ENCODE assay signal across 9 mouse cellular contexts in the genomic region with DNA sequence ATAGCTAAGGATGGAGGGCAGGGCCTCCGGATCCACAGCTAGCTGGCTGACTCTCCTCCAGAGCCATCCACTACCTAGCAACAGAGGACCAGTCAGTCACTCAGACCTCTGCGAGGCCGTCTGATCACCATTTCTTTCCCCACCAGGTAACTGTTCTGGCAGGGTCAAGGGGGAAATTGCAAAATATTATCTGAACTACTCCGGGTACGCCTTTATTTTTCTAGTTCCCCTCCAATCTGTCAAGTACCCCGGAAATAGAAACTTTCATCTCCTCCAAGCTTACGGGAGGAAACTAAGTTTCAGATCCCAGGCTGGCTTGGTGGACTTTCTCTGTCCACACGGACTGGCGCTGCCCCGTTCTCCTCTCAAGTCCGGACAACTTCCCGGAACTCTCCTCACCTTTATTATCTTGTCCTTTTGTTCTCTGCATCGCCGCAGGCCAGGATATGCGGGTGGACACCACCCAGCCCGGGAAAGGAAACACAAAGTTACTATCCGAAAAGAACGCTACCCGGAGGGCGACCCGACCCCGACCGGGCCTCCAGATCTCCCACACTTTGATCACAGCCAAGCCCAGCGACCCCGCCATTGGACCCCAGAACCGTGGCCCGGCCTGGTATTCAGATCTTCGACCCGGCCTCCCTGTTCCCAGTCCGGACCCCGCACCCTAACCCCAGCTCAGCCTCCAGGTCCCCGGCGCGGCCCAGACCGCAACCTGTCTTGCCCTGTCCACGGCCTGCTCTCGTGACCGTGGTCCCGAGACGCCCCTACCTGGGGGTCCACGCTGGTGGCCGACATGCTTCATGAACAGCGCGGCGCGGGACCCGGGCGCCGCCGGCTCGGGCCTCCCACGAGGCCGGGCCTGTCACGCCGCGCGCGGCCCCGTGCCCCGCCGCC. TPM values are rescaled to one million over a fixed set of nuclear protein-coding genes. Genes with fewer than 3 reads are reported as not detected.
DNase-seq lines count a peak whose midpoint lies in the region; ATAC-seq lines count a peak whose summit lies in the region.
"Had no signal": no experiment of that assay in that cellular context is flagged by ENCODE, and none has a peak within 500 bp of the region (broad histone marks: within the 10 kb centered on the region; RNA-seq: fewer than 3 reads in every experiment).

No protein-coding gene starts in this region.

- no peaks in the 10 kb centered on the region for H3K9me3 ChIP-seq in heart, embryonic 14.5 days (ENCODE audit: control insufficient read depth, low read length)
- H3K9me3 ChIP-seq in limb, embryonic 15.5 days: no peaks in the 10 kb centered on the region
- H3K9me3 ChIP-seq in midbrain, embryonic 14.5 days (ENCODE audit: control insufficient read depth, low read length): no peaks in the 10 kb centered on the region

- peak; percentile 21 for ATAC-seq in common myeloid progenitor, adult 5-6 weeks (replicated peaks; ENCODE audit: low read depth, poor library complexity, severe bottlenecking)
- ATAC-seq in heart, embryonic 14.5 days (ENCODE audit: insufficient number of reproducible peaks, insufficient read depth, low FRiP score, low read depth): peak; percentile 45
- peak; percentile 53 for ATAC-seq in limb, embryonic 15.5 days (ENCODE audit: insufficient number of reproducible peaks, low FRiP score, low TSS enrichment, low read depth)
- peak; percentile 74 for ATAC-seq in midbrain, embryonic 14.5 days (ENCODE audit: low FRiP score, low TSS enrichment)

- peaks cover 36% of the 10 kb centered on the region for H3K36me3 ChIP-seq in heart, embryonic 14.5 days (ENCODE audit: control insufficient read depth, insufficient read depth, low read length)
- peaks cover 26% of the 10 kb centered on the region for H3K36me3 ChIP-seq in limb, embryonic 15.5 days
- peaks cover 34% of the 10 kb centered on the region for H3K36me3 ChIP-seq in midbrain, embryonic 14.5 days (ENCODE audit: control insufficient read depth, insufficient read depth, low read length)

- peak overlapping the region; percentile 87 to 92 for H3K4me3 ChIP-seq in heart, embryonic 14.5 days (ENCODE audit: control insufficient read depth in 1 of 2, insufficient read depth in 1 of 2, low read depth in 1 of 2, low read length in 2 of 2)
- peak overlapping the region; percentile 100 for H3K4me3 ChIP-seq in limb, embryonic 15.5 days
- H3K4me3 ChIP-seq in midbrain, embryonic 14.5 days (replicated peaks; ENCODE audit: low read depth, low read length): peak overlapping the region; percentile 98

- H3K27ac ChIP-seq in heart, embryonic 14.5 days (replicated peaks in 1 of 2; ENCODE audit: control insufficient read depth in 1 of 2, insufficient read depth in 1 of 2, low read depth in 2 of 2, low read length in 2 of 2): peak overlapping the region; percentile 36 to 72
- H3K27ac ChIP-seq in limb, embryonic 15.5 days: peak overlapping the region; percentile 76
- H3K27ac ChIP-seq in midbrain, embryonic 14.5 days (replicated peaks; ENCODE audit: low read depth, low read length): peak overlapping the region; percentile 70

- WGBS in heart, embryonic 14.5 days: under 1% methylated on average over 60 of the region's 61 CpGs
- WGBS in limb, embryonic 15.5 days: under 1% methylated on average over 61 of the region's 61 CpGs
- whole genome bisulfite sequencing in midbrain, embryonic 14.5 days: 1% methylated on average over 61 of the region's 61 CpGs

- H3K4me2 ChIP-seq in heart, embryonic 14.5 days (ENCODE audit: low read length): peak overlapping the region; percentile 70
- peak overlapping the region; percentile 71 for H3K4me2 ChIP-seq in limb, embryonic 15.5 days
- peak overlapping the region; percentile 93 for H3K4me2 ChIP-seq in midbrain, embryonic 14.5 days (ENCODE audit: low read length)

- peaks cover 2 to 20% of the 10 kb centered on the region in 2 experiments for H3K4me1 ChIP-seq in heart, embryonic 14.5 days (ENCODE audit: control insufficient read depth in 2 of 2, insufficient read depth in 2 of 2, low read length in 2 of 2)
- H3K4me1 ChIP-seq in limb, embryonic 15.5 days: peaks cover 20% of the 10 kb centered on the region
- H3K4me1 ChIP-seq in midbrain, embryonic 14.5 days (ENCODE audit: control insufficient read depth, insufficient read depth, low read length): peaks cover 9% of the 10 kb centered on the region; the same call in 1 of the 2 replicates

- DNase-seq in spleen, adult 18-20 months: peak; percentile 34 to 45
- DNase-seq in spleen, adult 12 weeks (ENCODE audit: low spot score): no peak
- DNase-seq in midbrain, embryonic 14.5 days: no peak
- DNase-seq in thymus, postnatal 0 days (ENCODE audit: low spot score): peak; percentile 6
- no peak for DNase-seq in cerebellum, adult 9-11 months

- H3K27me3 ChIP-seq in heart, embryonic 14.5 days (ENCODE audit: control insufficient read depth, insufficient read depth, low read length): no peaks in the 10 kb centered on the region
- H3K27me3 ChIP-seq in limb, embryonic 15.5 days: no peaks in the 10 kb centered on the region
- H3K27me3 ChIP-seq in midbrain, embryonic 14.5 days (ENCODE audit: control insufficient read depth, insufficient read depth, low read length): no peaks in the 10 kb centered on the region

- peak overlapping the region; percentile 99 for H3K9ac ChIP-seq in heart, embryonic 14.5 days (ENCODE audit: low read length)
- H3K9ac ChIP-seq in limb, embryonic 15.5 days: peak overlapping the region; percentile 100
- peak overlapping the region; percentile 95 for H3K9ac ChIP-seq in midbrain, embryonic 14.5 days (replicated peaks; ENCODE audit: low read length)

RNA-seq across cellular contexts. Expression of a gene that starts 0.6 kb away (rescaled TPM):
- total RNA-seq in common myeloid progenitor, adult 5-6 weeks (2017): 34.4 and 41.8 TPM in 2 replicates
- 42.6 and 45.7 TPM in 2 replicates for polyA plus RNA-seq in heart, embryonic 14.5 days (2014; fragmentation: Nextera tagmentation; extraction: Ambion mirVana)
- polyA plus RNA-seq in limb, embryonic 15.5 days (2015; fragmentation: Nextera tagmentation; extraction: Ambion mirVana): 45.0 and 53.4 TPM in 2 replicates
- polyA plus RNA-seq in midbrain, embryonic 14.5 days (2014; fragmentation: Nextera tagmentation; extraction: Ambion mirVana): 44.4 and 59.1 TPM in 2 replicates
- 52.6 and 53.9 TPM in 2 replicates for polyA plus RNA-seq in thymus, postnatal 0 days (2015; fragmentation: Nextera tagmentation; extraction: Ambion mirVana)

RNA-seq across cellular contexts. Expression of a gene that starts 8.7 kb away (rescaled TPM):
- not detected in 2 replicates for total RNA-seq in common myeloid progenitor, adult 5-6 weeks (2017)
- polyA plus RNA-seq in heart, embryonic 14.5 days (2014; fragmentation: Nextera tagmentation; extraction: Ambion mirVana): 0.39 TPM in 1 of 2 replicates, not detected in the other
- not detected in 2 replicates for polyA plus RNA-seq in limb, embryonic 15.5 days (2015; fragmentation: Nextera tagmentation; extraction: Ambion mirVana)
- 0.18 and 0.38 TPM in 2 replicates for polyA plus RNA-seq in midbrain, embryonic 14.5 days (2014; fragmentation: Nextera tagmentation; extraction: Ambion mirVana)
- 0.30 and 0.40 TPM in 2 replicates for polyA plus RNA-seq in thymus, postnatal 0 days (2015; fragmentation: Nextera tagmentation; extraction: Ambion mirVana)
- total RNA-seq: gastrocnemius, postnatal 36 days had no signal

RNA-seq across cellular contexts. Expression of a gene that starts 34.3 kb away (rescaled TPM):
- total RNA-seq in common myeloid progenitor, adult 5-6 weeks (2017): not detected in 2 replicates
- 47.5 and 57.4 TPM in 2 replicates for polyA plus RNA-seq in heart, embryonic 14.5 days (2014; fragmentation: Nextera tagmentation; extraction: Ambion mirVana)
- polyA plus RNA-seq in limb, embryonic 15.5 days (2015; fragmentation: Nextera tagmentation; extraction: Ambion mirVana): 8.1 and 8.4 TPM in 2 replicates
- 89.6 and 94.9 TPM in 2 replicates for polyA plus RNA-seq in midbrain, embryonic 14.5 days (2014; fragmentation: Nextera tagmentation; extraction: Ambion mirVana)
- 28.0 and 30.0 TPM in 2 replicates for polyA plus RNA-seq in thymus, postnatal 0 days (2015; fragmentation: Nextera tagmentation; extraction: Ambion mirVana)
- total RNA-seq: gastrocnemius, postnatal 36 days had no signal

RNA-seq across cellular contexts. Expression of a gene that starts 46.9 kb away (rescaled TPM):
- total RNA-seq in common myeloid progenitor, adult 5-6 weeks (2017): 23.0 and 24.4 TPM in 2 replicates
- 53.7 and 59.0 TPM in 2 replicates for polyA plus RNA-seq in heart, embryonic 14.5 days (2014; fragmentation: Nextera tagmentation; extraction: Ambion mirVana)
- polyA plus RNA-seq in limb, embryonic 15.5 days (2015; fragmentation: Nextera tagmentation; extraction: Ambion mirVana): 147 and 148 TPM in 2 replicates
- polyA plus RNA-seq in midbrain, embryonic 14.5 days (2014; fragmentation: Nextera tagmentation; extraction: Ambion mirVana): 86.6 and 92.4 TPM in 2 replicates
- polyA plus RNA-seq in thymus, postnatal 0 days (2015; fragmentation: Nextera tagmentation; extraction: Ambion mirVana): 52.0 and 66.6 TPM in 2 replicates

Comparison
In these comparisons a context has a peak if more than half of its experiments do, and no peak if none do; other contexts are left out.
1. DNase-seq: peak in spleen, adult 18-20 months (2 of 2) and thymus, postnatal 0 days (single experiment); none in spleen, adult 12 weeks (single experiment), midbrain, embryonic 14.5 days (single experiment) and cerebellum, adult 9-11 months (single experiment).
2. ATAC-seq: peak in every context shown above with its lines; median percentile 74 in midbrain, embryonic 14.5 days; 53 in limb, embryonic 15.5 days; 45 in heart, embryonic 14.5 days; 21 in common myeloid progenitor, adult 5-6 weeks.
3. Peak in every context shown above with its lines, with median percentiles within 50 percentile points of each other: H3K27ac ChIP-seq, H3K4me2 ChIP-seq, H3K4me3 ChIP-seq and H3K9ac ChIP-seq.